Mouse (Mus musculus) heart, adult 8-10 months (tissue): ENCODE measurements around the gene Eif4h. TPM values are rescaled to one million over a fixed set of nuclear protein-coding genes. Genes with fewer than 3 reads are reported as not detected.
"Not testable (repeated sequence)": the region's sequence is repeated elsewhere in the genome, so short reads cannot be mapped to it uniquely, and the experiment has no call there.

Source experiments
- DNase-seq: peaks from one replicate; pipeline ENCODE4 v3.0.0; 2022; ENCODE audit warnings: low spot score
- total RNA-seq, 4 experiments: library from RNA; stranded (reverse); gene quantifications; 2 replicates each; pipeline ENCODE4 v1.2.4; 2022

Gene Eif4h
- total RNA-seq, 4 experiments from 2014 or later = 124 to 141 (median 129) TPM

DNA sequence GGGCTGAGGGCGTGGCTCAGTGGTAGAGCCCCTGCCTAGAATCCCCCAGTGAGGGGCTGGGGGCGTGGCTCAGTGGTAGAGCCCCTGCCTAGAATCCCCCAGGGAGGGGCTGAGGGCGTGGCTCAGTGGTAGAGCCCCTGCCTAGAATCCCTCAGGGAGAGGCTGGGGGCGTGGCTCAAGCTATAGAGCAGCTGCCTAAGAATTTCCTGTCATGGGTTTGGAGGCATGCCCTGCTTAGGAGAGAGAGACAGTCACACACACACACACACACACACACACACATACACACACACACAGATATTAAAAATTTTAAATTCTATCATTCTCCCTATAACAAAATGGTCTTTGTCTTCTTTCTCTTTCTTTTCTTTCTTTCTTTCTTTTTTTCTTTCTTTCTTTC lies 9.7 kb upstream of the Eif4h start:
- DNase-seq = not testable (repeated sequence)

DNA sequence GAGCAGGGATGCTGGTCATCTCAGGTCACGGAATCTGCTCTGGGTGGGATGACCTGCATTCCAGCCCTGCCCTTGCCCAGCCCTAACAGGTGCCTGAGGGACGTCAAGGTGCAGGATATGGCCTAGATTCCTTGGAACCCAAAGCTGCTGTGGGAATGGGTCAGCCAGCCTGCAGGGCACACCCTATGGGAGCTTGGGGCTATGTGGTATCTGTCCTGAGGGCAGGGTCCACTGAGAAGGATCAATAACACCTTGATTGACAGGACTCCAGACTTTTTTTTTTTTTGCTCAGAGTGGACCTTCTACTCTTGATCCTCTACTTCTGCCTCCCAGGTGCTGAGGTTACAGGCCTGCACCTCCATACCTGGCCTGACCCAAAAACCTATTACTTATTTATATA lies 8.1 kb upstream of the Eif4h start:
- no peak for DNase-seq

DNA sequence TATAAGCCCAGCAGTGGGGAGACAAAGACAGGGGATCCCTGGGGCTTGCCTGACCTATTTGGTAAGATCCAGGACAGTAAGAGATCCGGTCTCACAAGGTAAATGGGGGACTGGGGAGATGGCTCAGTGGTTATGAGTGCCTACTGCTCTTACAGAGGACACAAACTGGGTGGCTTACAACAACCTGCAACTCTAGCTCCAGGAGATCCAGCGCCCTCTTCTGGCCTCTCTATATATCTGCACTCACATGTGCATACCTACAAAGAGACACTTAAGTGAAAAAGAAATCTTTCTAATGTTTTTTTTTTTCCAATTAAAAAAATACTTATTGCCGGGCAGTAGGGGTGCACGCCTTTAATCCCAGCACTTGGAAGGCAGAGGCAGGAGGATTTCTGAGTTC lies 7.2 kb upstream of the Eif4h start:
- no peak for DNase-seq

DNA sequence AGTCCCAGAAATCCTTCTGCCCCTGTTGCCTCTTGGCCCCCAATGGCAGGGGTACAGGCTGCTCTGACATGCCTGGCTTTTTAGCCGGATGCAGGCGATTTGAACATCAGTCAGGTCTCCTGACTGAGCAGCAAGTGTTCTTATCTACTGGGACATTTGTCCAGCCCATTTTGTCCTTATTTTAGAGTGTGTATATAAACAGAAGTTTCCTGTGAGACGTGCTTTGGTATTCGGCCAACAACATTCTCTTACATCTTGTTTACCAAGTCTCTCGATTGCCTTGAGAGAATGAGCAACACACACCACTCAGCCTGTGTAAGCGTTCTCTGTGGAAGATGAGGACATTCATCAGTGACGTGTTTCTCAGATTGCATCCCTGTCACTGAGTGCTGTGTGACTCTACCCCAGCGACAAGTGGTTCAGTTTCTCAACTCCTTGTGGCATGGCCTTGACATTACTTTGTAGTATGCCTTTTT lies 5.4 kb upstream of the Eif4h start:
- peak; percentile 67 for DNase-seq

DNA sequence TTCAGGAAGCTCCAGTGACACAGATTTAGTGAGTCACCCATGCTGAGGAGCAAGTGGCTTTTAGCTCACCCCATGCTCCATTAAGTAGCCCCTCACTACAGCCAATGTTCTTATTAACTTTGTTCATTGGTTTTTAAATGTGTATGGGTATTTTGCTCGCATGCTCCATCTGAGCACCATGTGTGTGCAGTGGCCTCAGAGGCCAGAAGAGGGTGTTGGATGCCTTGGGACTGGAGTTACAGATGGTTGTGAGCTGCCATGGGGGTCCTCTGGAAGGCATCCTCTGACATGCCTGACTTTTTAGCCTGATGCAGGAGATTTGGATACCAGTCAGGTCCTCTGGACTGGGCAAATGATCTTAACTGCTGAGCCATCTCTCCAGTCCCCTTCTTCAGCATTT lies 4.8 kb upstream of the Eif4h start:
- DNase-seq = no peak

DNA sequence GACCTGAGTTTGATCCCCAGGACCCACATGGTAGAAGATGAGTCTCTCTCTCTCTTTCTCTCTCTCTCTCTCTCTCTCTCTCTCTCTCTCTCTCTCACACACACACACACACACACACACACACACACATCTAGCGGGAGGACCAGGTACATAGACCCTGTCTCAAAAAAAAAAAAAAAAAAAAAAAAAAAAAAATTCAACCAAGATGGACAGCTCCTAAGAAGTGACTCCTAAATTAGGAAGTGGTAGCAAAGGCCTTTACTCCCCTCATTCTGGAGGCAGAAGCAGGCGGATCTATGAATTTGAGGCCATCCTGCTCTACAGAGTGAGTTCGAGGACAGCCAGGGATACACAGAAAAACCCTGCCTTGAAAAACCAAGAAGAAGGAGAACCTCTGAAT lies 1.1 kb upstream of the Eif4h start:
- DNase-seq = no peak

DNA sequence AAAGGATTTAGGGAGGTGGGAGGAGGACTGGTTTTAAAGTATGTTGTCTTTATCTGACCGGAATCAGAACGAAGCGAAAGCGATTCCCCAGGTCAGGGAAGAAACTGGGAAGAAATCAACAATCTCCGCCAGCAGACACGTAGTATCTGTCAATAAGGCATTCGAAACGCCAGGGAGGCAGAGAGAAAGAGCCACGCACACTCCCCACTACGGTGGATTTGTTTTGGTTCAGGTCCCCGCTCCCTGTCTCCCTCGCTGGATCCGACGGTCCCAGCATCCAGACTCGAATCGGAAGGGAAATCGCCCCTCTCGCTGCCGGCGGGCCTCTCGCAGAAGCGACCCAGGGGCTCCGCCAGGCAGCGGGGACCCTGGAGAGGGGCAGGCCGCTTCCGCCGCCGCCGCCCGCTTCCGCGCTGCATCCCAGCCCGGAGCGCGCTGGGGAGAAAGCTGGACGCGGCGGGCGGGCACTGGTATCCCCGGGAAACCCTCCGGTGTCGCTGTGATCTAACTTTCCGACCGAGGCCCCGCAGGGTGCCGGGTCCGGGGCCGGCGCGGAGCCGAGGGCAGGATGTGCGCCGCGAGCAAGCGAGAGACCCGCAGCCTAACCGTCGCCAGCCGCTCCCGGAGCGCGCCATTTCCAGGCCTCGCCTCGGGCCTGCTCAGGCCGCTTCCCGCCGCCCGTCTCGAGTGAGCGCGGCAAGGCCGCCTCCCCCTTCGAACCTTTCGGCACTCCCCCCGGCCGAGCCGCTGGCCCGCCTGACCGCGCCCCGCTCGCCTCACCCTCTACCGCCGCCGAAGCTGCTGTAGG lies 625 bp downstream of the Eif4h start:
- DNase-seq = no peak

DNA sequence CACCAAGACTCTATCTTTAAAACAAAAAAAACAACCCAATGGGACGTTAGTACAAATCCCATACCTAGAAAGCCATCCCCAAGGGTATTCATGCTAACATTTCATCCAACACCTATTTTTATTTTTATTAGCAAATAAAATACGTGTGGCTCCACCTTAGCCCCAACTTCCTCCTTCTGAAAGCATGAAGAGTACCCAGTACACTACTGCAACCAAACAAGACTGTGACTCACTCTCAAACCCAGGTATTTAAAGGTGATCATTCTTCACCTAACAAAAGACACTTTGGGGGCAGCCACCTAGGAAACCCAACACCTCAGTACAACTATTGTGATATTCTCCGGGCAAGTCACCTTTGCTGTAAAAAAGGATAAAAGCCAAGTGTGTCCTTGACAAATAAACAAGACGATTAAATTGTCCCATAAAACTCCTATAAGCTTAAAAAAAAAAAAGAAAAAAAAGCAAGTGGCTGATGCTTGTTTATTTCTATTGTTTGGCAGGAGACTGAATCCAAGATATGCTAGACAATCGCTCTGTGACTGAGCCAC lies 1.4 kb downstream of the Eif4h start:
- no peak for DNase-seq

DNA sequence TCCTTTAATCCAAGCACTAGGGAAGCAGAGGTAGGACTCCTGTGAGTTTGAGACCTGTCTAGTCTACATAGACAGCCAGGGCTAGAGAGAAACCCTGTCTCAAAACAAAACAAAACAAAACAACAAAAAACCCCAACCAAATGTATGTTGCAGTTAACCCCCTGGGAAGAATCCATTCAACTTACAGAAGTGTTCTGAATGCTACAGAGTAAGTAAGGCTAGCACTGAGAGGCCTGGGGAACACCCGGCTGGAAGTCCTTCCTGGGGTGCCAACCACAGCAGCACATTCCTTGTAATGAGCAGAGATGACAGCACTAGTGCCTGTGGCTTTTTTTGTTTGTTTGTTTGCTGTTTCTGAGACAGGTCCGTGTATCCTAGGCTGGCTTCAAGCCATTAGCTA lies 6.4 kb downstream of the Eif4h start:
- no peak for DNase-seq

DNA sequence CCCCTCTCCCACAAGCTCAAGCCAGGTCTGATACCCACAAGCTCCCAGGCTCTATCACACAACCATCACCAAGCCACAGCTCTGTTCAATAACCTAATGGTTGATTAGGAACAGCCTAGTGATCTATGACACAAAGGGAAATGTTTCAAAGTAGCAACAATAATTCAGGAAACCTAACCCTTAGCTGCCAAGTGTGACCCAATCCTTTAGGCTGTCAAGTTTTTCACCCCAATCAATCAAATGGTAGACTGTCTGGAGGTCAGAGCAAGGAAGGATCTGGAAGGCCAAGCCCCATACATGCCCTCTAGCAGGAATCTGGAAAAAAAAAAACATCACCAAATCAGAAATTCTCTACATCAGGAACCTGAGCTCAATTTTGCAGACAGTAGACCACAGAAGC lies 8.5 kb downstream of the Eif4h start:
- DNase-seq = no peak

DNA sequence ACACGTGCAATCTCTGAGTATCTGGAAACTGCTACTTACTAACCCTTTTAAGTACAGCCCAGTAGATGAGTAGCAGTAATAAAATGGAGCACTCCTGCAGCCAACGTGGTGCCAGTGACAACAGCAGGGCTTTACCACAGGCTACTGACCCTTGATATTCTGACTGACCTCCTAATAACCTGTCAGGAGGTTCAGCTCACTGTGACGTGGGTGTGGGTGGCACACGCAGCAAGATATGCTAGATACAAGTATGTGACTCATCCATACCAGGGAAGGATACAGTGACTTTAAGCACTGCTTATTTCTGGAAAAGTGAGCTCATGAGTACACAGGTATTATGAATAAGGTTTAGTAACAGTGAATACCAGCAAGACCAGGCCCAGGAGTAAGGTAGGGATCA lies 9.8 kb downstream of the Eif4h start:
- no peak for DNase-seq

DNA sequence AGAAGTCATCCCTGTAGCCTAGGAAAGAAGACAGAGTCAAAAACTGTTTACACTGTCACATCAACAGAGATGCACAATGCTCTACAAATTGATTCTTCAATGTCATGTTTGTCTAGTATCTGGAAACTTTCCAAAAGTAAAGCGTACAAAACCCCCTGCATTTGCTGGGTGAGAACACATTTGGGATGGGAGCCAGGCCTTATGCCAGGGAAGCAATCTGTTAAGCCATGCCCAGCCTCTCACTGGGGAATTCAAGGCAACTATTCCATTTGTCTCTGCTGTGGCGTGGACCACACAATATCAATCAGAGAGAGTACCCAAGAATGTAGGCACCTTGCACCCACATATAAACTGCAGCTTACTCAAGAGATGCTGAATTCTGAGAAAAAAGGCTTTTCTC lies 17.2 kb downstream of the Eif4h start:
- DNase-seq = no peak

DNA sequence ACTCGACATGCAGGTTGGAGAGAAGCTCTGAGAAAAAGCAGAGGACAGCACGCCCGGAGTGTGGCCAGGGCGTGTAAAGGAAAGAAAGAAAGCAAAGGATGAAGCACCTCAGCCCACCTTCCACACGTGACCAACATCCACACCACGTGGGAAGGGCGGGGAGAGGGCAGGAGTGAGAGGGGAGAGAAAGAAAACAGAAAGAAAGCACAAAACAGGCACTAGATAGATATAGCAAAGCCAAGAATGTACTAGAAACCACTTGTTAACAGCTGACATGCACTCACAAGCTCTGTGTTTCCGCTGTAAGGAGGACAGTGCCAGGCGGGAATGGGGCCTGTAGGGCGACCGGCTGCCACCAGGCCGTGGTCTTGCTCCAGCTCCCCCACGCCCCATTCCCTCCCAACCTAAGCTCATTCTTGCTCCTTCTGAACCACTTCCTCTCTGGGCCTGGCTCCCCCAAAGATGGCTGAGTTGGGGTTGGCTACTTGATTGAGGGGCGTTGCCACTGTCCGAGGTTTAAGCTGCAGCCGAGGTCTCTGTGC lies 18.1 kb downstream of the Eif4h start:
- DNase-seq = no peak

DNA sequence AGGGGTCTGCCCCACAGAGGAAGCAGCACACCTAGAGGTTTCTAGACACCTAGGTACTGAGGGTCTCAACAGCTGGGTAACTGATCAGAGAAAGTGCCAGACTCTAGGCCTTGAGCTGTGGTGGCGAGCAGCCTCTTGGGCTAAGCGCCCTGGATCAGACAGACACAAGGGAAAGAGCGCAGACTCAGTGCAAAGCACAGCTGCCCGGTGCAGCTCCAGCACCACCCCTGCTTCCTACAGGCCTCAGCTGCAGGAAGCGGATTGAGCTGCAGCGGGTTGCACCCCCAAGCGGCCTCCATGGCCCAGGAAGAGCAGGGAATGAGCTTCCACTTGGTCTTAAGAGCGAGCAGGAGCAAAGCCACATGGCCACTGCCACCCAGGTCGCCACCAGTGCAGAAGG lies 18.8 kb downstream of the Eif4h start:
- no peak for DNase-seq

DNA sequence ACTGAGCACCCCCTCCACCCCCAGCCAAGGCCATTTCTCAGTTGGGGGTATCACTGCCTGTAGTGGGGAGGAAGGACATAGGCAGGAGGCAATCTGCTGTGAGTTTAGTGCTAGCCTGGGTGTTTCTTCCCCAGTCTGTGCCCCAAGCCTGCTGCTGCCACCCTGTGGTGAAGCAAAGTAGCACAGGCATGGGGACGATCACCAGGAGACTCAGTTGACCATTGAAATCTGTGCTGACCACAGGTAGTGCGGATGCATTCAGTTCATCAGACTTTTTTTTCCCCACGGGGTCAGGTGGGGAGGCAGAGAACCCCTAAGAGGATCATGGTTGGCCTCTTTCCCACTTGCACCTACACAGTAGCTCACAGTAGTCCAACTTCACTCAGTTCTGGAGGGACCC lies 22.2 kb downstream of the Eif4h start:
- peak; percentile 65 for DNase-seq

DNA sequence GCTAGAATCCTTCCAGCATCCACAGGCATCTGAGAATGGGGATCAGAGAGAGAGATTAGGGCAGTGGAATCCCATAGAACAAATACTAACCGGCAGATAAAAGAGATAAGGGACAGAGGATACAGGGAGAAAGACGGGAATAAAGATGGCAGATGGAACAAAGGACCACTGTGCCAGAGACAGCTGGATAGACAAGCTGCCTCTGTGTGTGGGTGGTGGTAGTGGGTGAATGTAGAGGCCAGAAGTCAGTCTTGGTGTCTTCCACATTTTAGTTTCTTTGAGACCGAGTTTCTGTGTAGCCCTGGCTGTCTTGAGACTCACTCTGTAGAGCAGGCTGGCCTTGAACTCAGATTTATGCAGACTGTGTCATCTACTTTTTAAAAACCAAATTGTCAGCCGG lies 23.5 kb downstream of the Eif4h start:
- no peak for DNase-seq

DNA sequence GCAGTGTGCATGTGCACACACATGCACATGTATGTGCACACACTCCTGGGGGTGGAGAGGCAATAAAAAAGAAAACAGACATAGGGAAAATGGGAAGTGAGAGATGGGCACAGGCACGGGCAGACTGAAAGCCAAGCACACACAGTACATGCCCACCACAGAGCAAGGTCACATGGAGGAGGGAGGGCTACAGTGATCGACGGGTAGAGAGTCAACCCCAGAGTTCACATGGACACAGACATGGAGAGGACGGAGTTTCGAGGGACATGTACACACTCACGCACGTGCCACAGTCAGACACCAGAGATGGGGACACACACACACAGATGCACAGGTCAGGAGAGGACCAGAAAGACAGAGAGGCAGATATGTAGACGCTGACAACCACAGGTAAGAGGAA lies 23.9 kb downstream of the Eif4h start:
- no peak for DNase-seq

DNA sequence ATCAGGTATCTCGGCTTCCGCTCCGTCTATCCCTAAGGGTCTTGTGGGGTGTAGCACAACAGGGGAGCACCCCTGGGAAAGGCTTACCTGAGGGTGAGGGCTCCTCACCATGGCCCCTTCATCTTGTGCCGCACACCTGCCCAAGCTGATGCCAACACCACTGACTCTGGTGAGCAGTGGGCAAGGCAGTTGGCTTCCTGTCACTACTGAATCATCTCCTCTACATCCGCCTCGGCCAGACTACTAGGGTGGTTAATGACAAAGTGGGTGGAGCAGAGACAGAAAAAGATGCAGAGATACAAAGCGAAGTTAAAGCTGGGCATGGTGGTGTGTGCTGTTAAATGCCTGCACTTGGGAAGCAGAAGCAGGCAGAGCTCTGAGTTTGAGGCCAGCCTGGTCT lies 24.5 kb downstream of the Eif4h start, which contains the start of gene Lat2:
Gene Lat2, minus strand, starts transcription at position 224 of the 400 bp plus-strand sequence.
- no peak for DNase-seq

DNA sequence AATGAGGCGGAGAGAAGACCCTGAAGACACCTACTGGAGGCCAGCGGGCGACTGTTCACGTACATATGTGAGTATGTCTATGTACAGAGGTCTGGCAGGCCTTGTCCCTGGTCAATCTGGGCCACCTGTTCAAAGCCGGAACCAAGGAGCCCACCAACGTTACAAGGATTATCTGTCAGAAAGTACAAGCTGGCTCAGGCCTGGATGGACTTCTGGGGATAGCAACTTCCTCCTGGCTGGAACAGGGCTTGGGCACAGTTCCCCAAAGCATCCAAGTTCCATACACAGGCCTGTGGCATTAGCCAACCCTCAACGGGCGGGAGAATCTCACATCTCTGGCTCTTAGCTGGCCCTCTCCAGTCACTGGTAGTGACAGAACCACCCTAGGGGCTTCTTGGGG lies 25.0 kb downstream of the Eif4h start:
- DNase-seq = no peak

DNA sequence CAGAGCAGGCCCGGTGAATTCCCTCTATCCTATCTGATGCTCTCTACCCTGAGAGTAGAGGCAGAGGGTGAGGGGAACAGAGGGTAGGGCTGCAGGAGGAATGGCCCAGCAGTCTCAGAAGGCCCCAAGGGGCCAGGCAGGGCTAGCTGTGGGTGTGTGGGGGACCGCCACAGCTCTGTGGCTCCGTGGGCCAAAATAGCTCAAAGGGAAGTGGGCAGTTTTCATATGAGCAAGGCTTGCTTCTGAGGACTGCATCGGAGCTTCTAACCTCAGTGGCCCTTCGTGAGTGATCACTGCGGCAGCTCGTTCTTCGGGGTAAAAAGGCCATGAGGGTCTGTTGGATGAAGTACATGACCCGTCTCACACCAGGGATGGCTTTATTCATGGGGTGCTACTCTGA lies 25.6 kb downstream of the Eif4h start:
- no peak for DNase-seq

DNA sequence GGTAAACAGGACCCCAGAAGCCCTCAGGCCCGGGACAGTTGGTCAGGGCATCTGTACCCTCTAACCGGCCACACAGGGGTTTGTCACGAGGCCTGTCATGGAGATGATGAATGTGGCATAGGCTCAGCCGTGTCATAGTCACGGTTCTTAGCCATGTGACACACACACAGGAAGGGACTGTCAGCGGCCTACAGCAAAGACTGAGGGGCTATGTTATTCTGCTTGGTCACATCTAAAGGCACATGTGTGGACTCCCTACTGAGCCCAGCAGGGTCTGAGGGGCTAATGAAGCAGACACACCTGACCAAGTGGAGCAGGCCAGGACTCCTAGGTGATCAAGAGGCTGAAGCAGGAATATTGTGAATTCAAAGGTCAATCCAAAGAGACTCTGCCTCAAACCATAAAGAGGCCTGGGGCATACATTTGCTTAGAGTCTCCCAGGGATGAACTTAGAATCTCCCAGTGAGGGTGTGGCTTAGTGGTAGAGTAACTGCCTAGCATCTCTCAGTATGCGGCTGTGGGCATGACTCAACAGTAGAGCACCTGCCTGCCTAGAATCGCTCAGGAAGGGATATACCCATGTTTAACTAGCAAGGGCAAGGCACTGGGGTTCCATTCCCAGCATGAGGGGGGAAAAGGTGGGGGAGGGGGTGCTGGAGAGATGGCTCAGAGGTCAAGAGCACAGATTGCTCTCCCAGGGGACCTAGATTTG lies 27.3 kb downstream of the Eif4h start:
- DNase-seq = no peak

DNA sequence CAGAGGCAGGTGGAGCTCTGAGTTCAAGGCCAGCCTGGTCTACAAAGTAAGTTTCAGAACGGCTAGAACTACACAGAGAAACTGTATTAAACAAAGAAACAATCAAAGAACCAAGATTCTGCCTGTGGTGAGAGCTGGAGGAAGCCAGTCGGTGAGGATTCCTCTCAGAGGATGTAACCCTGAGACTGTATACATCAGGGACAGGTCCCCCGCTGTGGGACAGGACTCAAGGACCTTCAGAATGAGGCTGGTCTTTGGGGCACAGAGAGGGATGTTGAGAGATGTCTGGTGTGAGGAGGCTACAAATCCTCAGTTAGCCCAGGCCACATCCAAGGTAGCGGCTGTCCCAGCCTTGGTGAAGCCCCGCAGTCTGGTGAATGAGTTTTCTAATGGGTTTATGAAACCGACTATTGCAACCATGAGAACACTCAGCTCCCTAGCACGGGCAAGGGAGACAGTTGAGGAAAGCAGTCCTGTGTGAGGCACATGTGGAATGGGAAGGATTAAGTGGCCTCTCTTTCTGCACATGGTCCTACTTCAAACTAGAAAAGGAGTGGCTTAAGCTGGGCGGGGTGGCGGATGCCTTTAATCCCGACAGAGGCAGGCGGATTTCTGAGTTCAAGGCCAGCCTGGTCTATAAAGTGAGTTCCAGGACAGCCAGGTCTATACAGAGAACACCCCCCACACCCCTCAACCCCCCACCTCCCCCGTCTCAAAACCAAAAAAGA lies 29.2 kb downstream of the Eif4h start:
- no peak for DNase-seq
